Mouse (Mus musculus) liver, embryonic 11.5 days (tissue): ENCODE data around the gene Ets1. TPM values are rescaled to one million over a fixed set of nuclear protein-coding genes. Genes with fewer than 3 reads are reported as not detected.

ENCODE experiments used
- ATAC-seq: fragments of 200-750 bp; cut with Nextera tagmentation; replicated peaks from 2 replicates; pipeline ENCODE4 v1.8.0; 2017; ENCODE audit warnings: moderate number of reproducible peaks, mild to moderate bottlenecking, moderate TSS enrichment, moderate library complexity; ENCODE audit not compliant: low FRiP score
- DNase-seq: peaks from one replicate; pipeline ENCODE4 v3.0.0-alpha.2; 2017; ENCODE audit warnings: low spot score
- H3K27ac ChIP-seq: fragments of 300-500 bp; sonication (generic); 2 replicates; pipeline ENCODE4 v1.5.1; 2014; ENCODE audit warnings: mild to moderate bottlenecking, low read depth, low read length, control low read depth
- H3K27me3 ChIP-seq: fragments of 300-500 bp; sonication (generic); replicated peaks from 2 replicates; pipeline ENCODE4 v1.6.1; 2014; ENCODE audit warnings: low read length, mixed read lengths; ENCODE audit not compliant: control insufficient read depth, insufficient read depth
- H3K36me3 ChIP-seq: fragments of 300-500 bp; sonication (generic); 2 replicates; pipeline ENCODE4 v1.6.1; 2014; ENCODE audit warnings: mild to moderate bottlenecking, low read length, moderate library complexity, mixed read lengths; ENCODE audit not compliant: control insufficient read depth, insufficient read depth
- H3K4me1 ChIP-seq: fragments of 300-500 bp; sonication (generic); replicated peaks from 2 replicates; pipeline ENCODE4 v1.6.1; 2014; ENCODE audit warnings: low read length, mixed read lengths; ENCODE audit not compliant: control insufficient read depth, insufficient read depth
- H3K4me2 ChIP-seq: fragments of 300-500 bp; sonication (generic); 2 replicates; pipeline ENCODE4 v1.6.1; 2014; ENCODE audit warnings: mild to moderate bottlenecking, control low read depth, moderate library complexity
- H3K4me3 ChIP-seq: fragments of 300-500 bp; sonication (generic); 2 replicates; pipeline ENCODE4 v1.5.1; 2014; ENCODE audit warnings: low read depth, low read length, control low read depth
- H3K9ac ChIP-seq: fragments of 300-500 bp; sonication (generic); 2 replicates; pipeline ENCODE4 v1.6.1; 2014; ENCODE audit warnings: low read depth, low read length, control low read depth
- H3K9me3 ChIP-seq: fragments of 300-500 bp; sonication (generic); 2 replicates; pipeline ENCODE4 v1.6.1; 2016; ENCODE audit warnings: low read length, inconsistent platforms, mixed read lengths; ENCODE audit not compliant: control insufficient read depth
- WGBS: fragments of 180-500 bp; shearing (Covaris S2); extraction: QIAGEN DNeasy Blood & Tissue Kit; methylation state at CpG from one replicate; pipeline ENCODE4 v1.1.7; 2014; 5-methylcytosine and 5-hydroxymethylcytosine counted together
- polyA plus RNA-seq: library from polyadenylated mRNA; unstranded; fragments of >200 nt; fragmentation: Nextera tagmentation; extraction: Ambion mirVana; gene quantifications from 2 replicates; pipeline ENCODE4 v1.2.1, GENCODE M21; 2014

The Ets1 gene
- polyA plus RNA-seq, 1 experiment from 2014 or later = 31.4 TPM

DNA sequence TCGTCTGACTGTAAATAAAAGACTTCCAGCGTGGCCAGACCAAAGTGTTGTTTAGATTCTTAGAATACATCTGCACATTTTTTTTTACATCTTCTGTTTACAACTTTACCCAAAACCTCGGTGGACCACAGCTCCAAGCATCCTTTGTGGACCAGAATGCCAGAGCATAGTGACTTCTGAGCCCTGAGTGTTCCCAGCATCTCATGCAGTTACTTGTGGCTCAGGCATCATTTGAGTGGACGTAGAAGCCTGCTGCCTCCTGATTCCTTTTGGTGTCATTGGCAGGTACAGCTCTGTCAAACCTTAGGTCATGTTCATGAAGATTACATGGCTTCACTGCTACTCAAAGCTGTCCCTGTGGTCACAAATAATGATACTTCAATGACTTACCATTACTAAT, 93.2 kb downstream of the Ets1 start:
- 79% methylated on average over 4 of the region's 4 CpGs for WGBS
- H3K36me3 ChIP-seq = no peaks in the 10 kb centered on the region; the same call in 1 of the 2 replicates
- H3K4me1 ChIP-seq = peaks cover 6% of the 10 kb centered on the region; the same call in 1 of the 2 replicates

DNA sequence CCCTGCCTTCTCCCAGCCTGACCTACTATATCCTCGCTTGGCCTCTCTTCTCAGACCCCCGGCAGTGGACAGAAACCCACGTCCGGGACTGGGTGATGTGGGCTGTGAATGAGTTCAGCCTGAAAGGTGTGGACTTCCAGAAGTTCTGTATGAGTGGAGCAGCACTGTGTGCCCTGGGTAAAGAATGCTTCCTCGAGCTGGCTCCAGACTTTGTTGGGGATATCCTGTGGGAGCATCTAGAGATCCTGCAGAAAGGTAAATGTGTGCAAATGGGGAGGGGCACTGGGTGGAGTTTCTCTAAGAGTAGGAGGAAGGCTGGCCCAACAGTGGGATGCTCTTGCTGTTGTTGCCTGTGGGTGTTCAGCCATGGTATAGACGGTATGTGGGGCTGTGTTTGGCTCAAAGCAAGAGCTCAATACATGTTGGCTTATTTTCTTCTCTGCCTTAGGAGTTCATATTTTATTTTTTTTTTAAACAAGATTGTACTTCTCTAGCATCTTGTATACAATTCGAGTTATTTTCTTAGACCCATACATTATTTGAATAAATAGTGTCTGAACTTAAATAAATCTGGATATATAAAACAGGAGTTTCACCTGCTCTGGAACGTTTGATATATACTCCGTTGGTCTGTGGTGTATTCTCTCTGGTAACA, 94.1 kb downstream of the Ets1 start:
- no peak overlapping the region for H3K27ac ChIP-seq

More for the DNA sequence above, 93.2 kb downstream of the Ets1 start:
- Histone ChIP-seq H3K27ac (no peak overlapping the region), H3K27me3 (no peaks in the 10 kb centered on the region), H3K9me3 (no peaks in the 10 kb centered on the region), H3K4me3 (no peak overlapping the region), H3K9ac (no peak overlapping the region), H3K4me2 (no peak overlapping the region)
- ATAC-seq = no peak
- DNase-seq = no peak

DNA sequence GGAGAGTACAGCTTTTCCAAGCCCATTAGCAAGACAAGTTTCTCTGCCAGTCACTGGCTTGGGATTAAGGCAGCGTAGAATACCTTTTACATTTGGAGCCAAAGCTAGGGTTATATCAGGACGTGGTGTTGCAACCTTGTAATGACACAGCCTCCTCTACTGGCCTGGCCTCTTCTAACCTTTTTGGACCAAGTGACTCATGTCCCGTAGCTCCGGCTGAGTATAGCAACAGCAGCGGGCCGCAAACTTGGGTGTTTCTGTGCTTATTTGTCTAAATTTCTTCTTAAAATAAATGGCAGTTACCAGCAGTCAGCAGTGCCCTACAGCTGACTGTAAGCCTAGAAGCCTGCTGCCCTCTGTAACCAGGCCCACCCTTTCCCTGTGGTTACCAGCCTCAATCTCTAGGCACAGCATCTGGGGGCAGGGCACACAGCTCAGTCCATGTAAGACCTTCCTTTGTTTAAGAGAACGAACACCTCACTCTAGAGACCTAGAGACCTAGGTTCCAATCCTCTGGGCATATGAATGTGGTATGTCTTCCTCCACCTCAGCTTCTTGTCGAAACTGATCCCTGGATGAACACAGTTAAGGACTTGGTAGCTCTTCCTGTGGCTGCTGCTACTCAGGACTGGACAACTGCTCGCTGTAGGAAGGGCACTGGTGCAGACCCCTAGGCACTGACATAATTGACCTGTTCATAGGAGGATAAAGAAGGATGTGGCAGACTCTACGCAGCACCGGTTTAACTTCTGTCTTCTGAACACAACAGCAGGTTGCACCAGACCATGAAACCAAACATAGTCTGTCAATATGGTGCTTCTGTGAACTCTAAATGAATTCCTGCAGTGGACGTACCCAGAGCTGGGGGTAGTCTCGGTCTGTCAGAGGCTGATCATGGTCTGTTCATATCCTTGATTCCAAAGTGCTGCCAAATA, 94.9 kb downstream of the Ets1 start:
- 83% methylated on average over 13 of the region's 13 CpGs for WGBS
- ATAC-seq = no peak
- Histone ChIP-seq H3K27ac (no peak overlapping the region), H3K36me3 (no peaks in the 10 kb centered on the region; the same call in 1 of the 2 replicates), H3K27me3 (no peaks in the 10 kb centered on the region), H3K4me3 (no peak overlapping the region), H3K4me1 (peaks cover 6% of the 10 kb centered on the region), H3K4me2 (no peak overlapping the region), H3K9ac (no peak overlapping the region), H3K9me3 (no peaks in the 10 kb centered on the region)
- no peak for DNase-seq

More for the DNA sequence above, 94.1 kb downstream of the Ets1 start:
- DNase-seq (no peak), ATAC-seq (no peak)
- no peak overlapping the region for H3K9ac ChIP-seq
- H3K4me2 ChIP-seq = no peak overlapping the region
- H3K4me1 ChIP-seq = peaks cover 6% of the 10 kb centered on the region; the same call in 1 of the 2 replicates
- H3K27me3 ChIP-seq = no peaks in the 10 kb centered on the region
- H3K9me3 ChIP-seq = no peaks in the 10 kb centered on the region
- H3K36me3 ChIP-seq = no peaks in the 10 kb centered on the region; the same call in 1 of the 2 replicates
- WGBS = 79% methylated on average over 9 of the region's 9 CpGs
- H3K4me3 ChIP-seq = no peak overlapping the region

DNA sequence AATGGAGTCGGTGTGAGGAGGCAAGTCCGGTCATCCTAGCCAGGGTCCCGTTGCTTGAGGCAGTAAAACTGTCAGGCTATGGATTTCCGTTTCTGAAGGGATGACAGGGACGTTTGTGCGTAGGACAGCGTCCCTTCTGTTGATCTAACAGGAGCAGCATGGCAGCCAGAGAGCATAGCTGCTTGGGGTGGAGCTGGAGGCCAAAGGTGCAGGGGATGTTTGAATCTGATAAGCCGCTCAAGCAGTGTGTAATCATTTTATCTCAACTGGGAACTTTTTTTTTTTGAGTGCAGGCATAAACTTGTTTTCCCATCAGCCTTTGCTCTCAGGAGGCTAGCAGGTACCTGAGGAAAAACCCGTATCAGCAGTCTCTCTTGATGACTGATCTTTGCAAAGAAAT, 95.8 kb downstream of the Ets1 start:
- DNase-seq = no peak
- Histone ChIP-seq H3K4me2 (no peak overlapping the region), H3K27me3 (no peaks in the 10 kb centered on the region), H3K27ac (no peak overlapping the region), H3K36me3 (no peaks in the 10 kb centered on the region; the same call in 1 of the 2 replicates), H3K9ac (no peak overlapping the region), H3K4me3 (no peak overlapping the region), H3K9me3 (no peaks in the 10 kb centered on the region), H3K4me1 (peaks cover 6% of the 10 kb centered on the region)
- no peak for ATAC-seq
- WGBS = 46% methylated on average over 9 of the region's 9 CpGs

DNA sequence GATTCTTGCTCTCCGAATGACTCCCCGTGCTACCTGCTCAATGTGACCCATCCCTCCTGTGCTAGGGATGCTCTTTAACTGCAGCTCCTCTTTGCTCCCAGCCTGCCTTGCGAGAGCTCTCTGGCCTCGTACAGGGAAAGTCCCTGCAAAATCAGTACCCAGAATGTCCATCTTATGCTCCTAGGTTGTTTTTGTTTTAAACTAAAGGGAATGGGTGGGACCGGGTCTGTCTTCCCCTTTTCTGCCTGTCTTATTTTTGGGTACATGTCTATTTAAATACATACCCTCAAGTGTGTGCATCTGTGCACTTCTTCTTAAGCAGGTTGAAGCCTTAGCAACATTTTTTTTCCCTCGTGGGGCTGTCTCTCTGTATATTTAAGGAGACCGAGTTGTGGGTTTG, 99.0 kb downstream of the Ets1 start:
- WGBS = 83% methylated on average over 7 of the region's 7 CpGs

DNA sequence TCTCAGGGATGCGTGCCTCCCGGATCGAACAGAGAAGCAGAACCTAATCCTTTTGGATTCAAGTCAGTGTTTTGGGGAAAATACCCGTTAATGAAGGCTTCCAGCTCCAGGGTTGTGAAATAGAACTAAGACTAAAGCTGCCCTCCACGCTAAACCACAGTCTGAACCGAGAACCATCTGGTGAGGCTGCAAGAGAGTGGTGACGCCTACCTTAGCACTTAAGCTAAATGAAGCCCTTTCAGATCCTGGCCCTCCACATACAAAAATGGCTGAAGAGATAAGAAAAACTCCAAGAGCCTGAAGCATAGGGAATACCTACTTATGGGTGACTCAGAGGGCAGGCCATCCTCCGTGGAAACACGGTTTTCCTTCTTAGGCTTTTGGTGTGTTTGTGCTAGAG, 100.0 kb downstream of the Ets1 start:
- no peaks in the 10 kb centered on the region; the same call in 1 of the 2 replicates for H3K36me3 ChIP-seq
- H3K4me2 ChIP-seq = no peak overlapping the region
- H3K4me1 ChIP-seq = peaks cover 3% of the 10 kb centered on the region
- H3K9ac ChIP-seq = no peak overlapping the region
- ATAC-seq (no peak), DNase-seq (no peak)
- WGBS = 80% methylated on average over 9 of the region's 9 CpGs
- no peaks in the 10 kb centered on the region for H3K9me3 ChIP-seq
- H3K4me3 ChIP-seq = no peak overlapping the region
- no peak overlapping the region for H3K27ac ChIP-seq
- H3K27me3 ChIP-seq = no peaks in the 10 kb centered on the region

More for the DNA sequence above, 99.0 kb downstream of the Ets1 start:
- Histone ChIP-seq H3K4me2 (no peak overlapping the region), H3K27me3 (no peaks in the 10 kb centered on the region), H3K36me3 (no peaks in the 10 kb centered on the region; the same call in 1 of the 2 replicates), H3K4me3 (no peak overlapping the region), H3K27ac (no peak overlapping the region), H3K4me1 (peaks cover 6% of the 10 kb centered on the region), H3K9ac (no peak overlapping the region), H3K9me3 (no peaks in the 10 kb centered on the region)
- DNase-seq (no peak), ATAC-seq (no peak)

DNA sequence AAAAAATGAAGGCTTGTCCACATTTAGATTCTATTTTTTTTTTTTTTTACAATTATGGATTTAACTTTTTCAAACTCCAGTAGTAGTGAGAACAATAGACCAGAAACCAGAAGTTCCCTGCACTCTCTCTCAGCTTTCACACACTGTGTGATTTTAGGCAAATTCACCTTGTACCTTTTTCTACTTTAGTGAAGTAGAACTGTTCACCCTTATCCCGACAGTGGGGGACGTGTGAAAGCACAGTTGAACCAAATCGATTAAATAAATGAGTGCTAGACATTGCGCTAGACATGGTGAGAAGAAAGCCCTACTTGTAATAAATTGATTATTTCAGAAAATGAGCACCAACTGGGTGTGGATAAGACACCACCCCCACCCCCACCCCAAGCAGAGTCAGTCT, 104.0 kb downstream of the Ets1 start:
- Histone ChIP-seq H3K36me3 (peaks cover 2% of the 10 kb centered on the region; the same call in 1 of the 2 replicates), H3K27me3 (no peaks in the 10 kb centered on the region), H3K4me1 (no peaks in the 10 kb centered on the region; the same call in 1 of the 2 replicates), H3K27ac (no peak overlapping the region), H3K9me3 (no peaks in the 10 kb centered on the region), H3K4me2 (no peak overlapping the region), H3K9ac (no peak overlapping the region), H3K4me3 (no peak overlapping the region)
- no peak for DNase-seq
- no peak for ATAC-seq
- 93% methylated on average over 4 of the region's 4 CpGs for WGBS

DNA sequence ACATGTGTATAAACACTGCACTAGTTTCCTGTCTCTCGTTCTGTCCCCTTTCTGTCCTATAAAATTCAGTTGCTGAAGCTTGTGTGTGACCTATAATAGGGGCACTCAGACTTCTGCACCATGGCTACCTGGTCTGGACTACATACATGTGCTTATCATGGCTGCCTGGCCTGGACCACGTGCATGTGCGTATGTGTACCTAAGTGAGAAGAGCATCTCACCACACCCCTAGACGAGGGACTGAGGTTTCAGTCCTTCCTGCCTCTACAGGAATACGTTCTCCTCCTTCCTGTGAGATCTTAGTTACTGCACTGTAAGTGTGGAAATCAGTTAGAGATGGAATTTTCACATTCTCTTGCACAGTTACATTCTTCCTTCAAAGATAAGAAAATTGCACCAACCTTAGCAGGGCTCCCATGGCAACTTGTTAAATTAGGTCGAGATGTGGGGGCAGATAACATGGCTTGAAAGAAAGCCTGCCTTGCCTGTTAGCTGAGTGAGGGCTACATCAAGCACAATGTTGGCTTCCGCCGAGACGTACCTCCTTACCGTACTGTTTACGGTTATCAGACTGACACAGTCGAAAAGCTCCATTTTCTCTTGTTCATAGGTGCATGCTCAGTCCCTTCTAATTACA, 104.8 kb downstream of the Ets1 start:
- H3K27ac ChIP-seq = no peak overlapping the region
- no peak overlapping the region for H3K9ac ChIP-seq
- H3K4me3 ChIP-seq = no peak overlapping the region
- DNase-seq (no peak), ATAC-seq (no peak)
- H3K36me3 ChIP-seq = peaks cover 2% of the 10 kb centered on the region; the same call in 1 of the 2 replicates
- 74% methylated on average over 12 of the region's 12 CpGs for WGBS
- H3K9me3 ChIP-seq = no peaks in the 10 kb centered on the region
- H3K4me2 ChIP-seq = no peak overlapping the region
- H3K27me3 ChIP-seq = no peaks in the 10 kb centered on the region
- H3K4me1 ChIP-seq = no peaks in the 10 kb centered on the region; the same call in 1 of the 2 replicates
